Mouse (Mus musculus) urinary bladder, postnatal 36 days (tissue): Measurements from ENCODE around the gene Ptrhd1.
A peak's percentile ranks its signal among the peaks of the same experiment; 100 is the strongest.
"Not testable (repeated sequence)": the region's sequence is repeated elsewhere in the genome, so short reads cannot be mapped to it uniquely, and the experiment has no call there.

Experiments
- DNase-seq, 2 experiments: peaks; one replicate each; pipeline ENCODE4 v3.0.0; 2022; ENCODE audit warnings: low spot score in 2 of 2, mixed read lengths in 1 of 2

The Ptrhd1 gene

DNA sequence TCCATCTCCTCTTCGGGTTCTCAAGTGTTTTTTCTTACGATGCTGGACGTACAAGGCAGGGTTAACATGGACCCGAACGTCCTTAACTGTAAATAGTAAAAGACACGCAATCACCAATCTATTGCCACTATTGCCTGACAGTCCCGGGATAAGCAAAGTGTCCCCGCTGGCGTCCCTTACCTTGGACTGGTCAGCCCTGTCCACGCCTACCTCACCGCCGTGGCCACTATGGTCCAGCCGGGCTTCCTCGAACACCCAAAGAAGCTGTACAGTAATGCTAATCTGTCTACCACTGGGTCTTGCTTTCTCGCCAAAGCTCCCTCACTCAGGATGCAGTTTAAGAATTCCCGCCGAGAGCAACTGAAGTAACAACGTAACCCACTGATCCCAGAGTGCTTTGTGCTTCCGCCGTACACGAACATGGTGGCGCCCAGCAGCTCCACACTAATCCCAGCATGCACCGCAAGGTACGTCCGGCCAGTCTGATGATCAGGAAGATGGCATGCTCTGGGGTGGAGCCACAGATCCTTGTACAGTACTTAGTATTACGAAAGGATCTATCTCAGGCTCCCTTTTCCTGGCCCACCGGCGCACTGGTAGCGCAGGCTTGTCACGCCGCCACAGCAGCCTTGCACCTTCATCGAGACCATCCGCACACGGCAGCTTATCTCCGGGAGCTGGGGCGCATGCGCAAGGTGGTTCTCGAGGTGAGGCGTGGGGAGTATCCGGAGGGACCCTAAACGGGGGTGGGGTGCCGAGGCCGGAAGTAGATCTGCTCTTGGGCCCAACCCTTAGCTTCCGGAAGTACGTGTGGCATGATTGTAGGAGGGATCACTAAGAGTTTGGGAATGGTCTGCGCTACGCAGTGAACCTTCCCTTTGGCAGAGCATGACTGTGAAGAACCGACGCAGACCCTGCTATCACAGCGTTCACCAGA is at the start of gene Ptrhd1, which contains the start of gene Cenpo:
Gene Ptrhd1 (plus strand): TSS at position 456 of the 937 bp plus-strand sequence.
Gene Cenpo (minus strand): TSS at position 723 of the 937 bp plus-strand sequence.
- DNase-seq = peak; percentile 96 to 97

- no peak for DNase-seq
Observed at GRCm38 (mm10) chr12:4184648-4185047, 49.2 kb upstream of the Ptrhd1 start.

DNA sequence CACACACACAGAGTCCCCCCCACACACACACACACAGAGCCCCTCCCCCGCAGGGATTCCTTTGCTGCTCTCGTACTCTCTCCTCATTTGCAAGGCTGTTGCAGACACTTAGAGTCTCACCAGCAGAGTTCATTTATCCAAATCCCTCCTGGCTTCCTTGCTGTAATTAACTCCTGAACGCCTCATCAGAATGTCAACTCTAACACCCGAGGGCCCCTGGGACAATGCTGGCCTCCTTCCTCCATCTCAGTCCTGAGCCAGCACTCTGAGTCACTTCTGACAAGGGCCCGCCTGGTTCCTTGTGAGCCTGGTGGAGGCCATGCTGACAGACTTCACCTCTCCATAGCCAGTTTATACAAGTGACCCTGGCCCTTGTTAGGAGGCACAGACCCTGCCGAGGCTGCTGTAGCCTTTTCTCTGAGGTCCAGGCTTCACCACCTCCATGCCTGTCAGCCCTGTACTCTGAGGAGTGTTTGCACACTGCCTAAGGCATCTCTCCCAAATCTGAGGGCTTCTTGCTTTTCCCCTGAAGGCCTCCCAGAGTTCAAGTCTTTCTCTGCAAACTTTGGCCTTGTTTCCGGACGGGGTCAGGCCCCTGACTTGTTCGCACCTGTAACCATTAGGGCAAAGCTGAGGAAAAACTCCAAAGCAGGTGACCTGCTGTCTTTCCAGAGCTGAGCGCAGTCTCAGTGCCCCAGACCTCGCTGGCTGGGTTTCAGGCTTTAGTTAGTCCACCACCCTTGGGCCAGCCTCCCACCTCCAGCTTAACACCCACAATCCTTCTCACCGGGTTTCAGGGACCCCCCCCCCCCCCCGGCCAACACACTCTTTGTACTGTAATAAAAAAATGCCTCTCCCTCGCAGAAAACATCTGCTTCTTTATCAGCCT is 45.4 kb upstream of the Ptrhd1 start:
- peak; percentile 61 to 76 for DNase-seq

DNA sequence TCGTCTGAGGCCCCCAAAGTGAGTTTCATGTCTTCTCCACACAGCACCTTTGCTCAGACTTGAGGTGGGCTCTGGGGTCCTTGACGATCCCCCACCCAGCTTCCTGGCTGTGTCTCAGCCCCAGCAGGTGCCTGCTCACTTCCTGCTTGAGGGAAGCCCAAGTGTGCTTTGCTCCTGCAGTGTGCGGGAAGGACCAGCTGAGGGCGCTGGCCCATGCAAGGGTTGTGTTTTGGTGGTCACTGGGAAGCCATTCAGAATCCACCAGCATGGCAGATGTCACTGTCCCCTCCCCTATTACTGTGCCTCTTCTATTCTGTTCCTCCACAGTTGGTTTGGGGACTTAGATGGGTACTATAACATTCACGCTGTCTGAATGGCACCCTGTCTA is 44.8 kb upstream of the Ptrhd1 start:
- DNase-seq = no peak

- DNase-seq = no peak
Observed at GRCm38 (mm10) chr12:4192514-4192913, 41.3 kb upstream of the Ptrhd1 start.

DNA sequence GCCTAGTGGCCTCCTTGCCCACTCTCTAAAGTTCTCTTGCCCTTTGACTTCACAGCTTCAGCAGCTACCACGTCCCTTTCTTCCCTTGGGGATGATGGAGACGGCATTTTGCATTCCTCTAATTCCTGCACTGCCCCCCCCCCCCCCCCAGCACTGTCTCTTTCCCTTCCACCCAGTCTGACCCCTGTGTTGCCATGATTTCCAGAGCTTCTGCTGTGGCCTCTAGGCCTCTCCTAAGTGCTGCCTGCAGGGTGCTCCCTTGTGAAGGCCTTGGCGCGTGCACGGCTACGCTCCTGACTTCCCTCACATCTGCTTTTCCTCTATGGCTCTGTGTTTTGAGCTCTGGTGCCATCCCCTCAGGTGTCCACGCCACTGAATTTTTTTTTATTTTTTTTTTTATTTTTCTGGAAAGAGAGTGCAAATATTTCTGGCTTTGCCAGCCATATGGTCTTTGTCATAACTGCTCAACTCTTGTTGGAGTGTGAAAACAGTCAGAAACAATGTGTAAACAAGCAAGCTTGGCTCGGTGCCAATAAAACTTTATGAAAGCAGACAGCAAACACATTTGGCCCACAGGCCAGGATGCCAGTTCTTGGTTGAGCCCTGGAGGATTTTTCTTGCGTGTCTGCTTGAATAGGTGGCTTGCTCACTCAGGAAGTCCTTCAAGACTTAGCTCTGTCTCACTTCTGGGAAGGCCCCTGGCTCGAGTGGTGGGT is 40.6 kb upstream of the Ptrhd1 start:
- no peak for DNase-seq

DNA sequence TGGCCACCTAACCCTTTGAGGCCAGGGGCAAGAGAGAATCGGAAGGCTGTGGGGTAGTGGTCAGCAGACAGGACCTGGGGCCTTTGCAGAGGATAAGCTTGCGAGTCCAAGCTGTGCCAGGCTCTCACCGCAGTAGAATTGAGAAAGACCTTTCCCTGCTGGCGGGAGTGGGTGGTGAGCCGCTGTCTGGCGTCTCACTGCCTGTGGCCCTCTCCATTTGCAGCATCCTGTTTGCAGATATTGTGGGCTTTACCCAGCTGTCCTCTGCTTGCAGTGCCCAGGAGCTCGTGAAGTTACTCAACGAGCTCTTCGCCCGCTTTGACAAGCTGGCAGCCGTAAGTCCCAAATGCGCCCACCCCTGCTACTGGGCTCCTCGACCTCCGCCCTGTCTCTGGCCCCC is 39.2 kb upstream of the Ptrhd1 start:
- no peak for DNase-seq

- DNase-seq = no peak
Observed at GRCm38 (mm10) chr12:4198702-4199101, 35.1 kb upstream of the Ptrhd1 start.

DNA sequence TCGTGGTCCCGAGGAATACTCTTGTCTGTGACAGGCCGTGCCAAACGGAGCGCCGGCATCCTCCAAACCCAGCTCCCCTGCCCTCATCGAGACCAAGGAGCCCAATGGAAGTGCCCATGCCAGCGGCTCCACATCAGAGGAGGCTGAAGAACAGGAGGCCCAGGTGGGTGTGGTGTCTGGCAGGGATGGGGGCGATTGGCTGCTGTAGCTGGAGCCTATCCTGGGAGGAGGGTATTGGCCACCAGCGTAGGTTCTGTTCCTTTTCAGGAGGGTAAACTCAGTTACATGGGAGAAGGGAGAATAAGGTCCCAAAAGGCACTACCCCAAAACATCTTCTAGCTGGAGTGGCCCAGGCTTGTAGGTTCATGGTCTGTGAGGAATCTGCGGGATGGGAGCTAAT is 34.6 kb upstream of the Ptrhd1 start:
- DNase-seq = no peak

DNA sequence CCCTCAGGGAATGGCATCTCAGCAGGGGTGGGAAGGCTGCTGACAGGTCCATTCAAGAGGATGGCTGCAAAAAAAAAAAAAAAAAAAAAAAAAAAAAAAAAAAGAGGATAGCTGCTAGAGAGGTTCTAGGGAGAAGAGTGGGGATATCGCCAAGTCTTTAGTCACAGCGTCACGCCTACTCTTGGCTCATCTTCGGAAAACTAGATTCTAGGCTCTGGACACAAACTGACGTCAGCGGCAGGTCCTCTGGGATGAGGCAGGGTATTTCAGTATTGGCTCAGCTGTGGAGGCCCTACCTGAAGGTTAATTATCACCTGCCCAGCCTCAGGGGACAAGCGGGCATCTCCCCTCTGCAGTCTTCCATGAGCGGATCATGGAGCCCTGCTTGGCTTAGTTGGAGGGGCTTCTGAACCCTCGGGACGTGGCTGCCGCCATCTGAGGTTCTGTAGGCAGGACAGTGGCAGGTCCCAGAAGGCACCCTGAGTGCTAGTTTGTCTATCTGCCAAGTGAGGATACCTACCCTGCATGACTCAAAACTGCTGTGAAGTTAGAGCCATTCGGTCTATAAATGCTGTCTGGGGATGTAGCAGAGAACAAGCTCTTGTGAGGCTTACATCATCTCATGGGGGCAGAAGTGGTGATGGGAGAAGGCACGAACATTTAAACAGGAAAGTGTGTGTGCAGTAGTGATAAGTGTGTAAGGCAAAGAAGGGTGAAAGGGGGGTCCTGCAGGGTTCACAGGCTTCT is 32.2 kb upstream of the Ptrhd1 start:
- peak in 1 of 2 experiments; percentile 65 for DNase-seq

DNA sequence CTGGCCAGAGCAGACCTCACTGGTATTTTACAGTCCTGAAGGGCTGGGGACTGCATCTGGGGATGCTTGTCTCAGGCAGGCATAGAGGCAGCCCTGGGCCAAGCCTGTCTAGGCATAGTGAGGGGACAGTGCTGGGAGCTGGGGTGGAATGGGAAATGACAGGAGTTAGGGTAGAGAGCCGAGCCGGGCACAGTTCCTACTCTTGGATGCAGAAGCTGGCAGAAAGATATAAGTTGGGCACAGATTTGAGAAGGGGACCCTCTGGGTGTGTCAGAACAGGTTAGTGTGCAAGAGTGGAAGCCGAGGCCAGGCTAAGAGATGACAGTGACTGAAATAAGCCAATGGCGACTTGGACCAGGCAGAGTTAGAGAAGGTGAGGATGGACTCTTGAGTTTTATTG is 31.6 kb upstream of the Ptrhd1 start:
- DNase-seq = no peak

DNA sequence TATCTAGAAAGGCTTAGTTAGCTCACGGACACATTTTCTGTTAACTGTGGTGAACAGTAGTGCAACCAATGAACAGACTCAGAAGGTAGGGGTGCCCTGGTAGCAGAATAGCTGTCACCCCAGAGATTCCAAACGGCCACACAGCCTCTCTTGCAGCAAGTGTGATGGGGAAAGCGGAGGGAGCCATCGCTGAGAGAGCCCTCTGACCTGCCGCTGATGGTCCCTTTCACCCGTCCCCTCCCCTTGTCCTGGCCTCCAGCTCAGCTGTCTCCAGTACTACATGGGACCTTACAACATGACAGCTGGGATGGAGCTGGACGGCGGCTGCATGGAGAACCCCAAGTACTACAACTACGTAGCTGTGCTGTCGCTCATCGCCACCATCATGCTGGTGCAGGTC is 27.7 kb upstream of the Ptrhd1 start:
- no peak for DNase-seq

DNA sequence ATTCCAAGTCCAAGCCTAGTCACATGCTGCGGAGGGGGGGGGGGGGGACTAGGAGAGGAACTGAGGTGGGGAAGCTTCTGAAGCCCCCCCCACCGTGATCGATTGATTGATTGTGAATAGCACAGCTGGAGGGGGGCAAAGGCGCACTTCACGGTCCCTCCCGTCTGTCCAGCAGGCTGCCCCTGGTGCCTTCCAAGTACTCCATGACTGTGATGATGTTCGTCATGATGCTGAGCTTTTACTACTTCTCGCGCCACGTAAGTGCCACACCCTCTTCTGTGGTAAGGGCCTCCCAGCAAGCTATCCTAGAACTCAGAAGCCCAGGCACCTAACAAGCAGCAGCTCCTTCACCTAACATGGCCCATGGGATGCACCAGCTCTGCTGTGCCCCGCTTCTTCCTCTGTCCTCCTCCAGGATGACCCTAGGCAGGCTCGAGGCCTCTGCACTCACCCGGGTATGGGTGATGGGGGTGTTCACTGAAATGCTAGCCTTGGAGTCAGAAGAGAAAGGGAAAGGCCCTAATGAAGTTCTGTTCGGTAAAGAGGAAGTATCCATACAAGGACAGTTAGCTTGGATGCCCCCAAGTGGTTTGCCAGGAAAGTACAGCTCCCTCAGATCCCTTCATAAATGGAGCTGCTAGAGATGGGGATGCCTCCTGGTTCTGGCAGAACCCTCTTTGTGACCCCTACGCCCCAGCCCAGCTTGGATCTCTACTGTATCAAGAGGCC is 25.3 kb upstream of the Ptrhd1 start:
- DNase-seq = peak; percentile 55 to 56

GRCm38 (mm10) chr12:4209196-4209595 is 24.6 kb upstream of the Ptrhd1 start:
- no peak for DNase-seq

- no peak for DNase-seq
Observed at GRCm38 (mm10) chr12:4211174-4211573, 22.7 kb upstream of the Ptrhd1 start.

DNA sequence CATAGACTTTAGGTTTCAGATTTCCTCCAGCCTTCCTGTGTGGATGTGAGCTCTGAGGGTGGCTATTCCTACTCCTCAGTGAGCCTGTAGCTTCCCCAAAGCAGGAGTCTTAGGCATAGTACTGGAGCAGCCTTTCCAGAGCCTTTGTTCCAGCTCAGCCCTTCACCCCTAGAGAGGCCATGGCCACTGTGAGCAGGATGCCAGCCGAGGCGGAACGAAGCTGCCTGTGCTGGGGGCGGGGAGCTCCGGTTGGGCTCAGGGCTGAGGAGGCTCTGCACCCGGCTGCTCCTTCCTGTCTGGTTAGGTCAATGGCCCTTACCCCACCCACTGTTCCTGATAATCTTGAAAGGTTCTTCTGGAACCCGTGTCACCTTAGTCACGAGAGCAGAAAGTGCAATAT is 20.9 kb upstream of the Ptrhd1 start:
- no peak for DNase-seq

DNA sequence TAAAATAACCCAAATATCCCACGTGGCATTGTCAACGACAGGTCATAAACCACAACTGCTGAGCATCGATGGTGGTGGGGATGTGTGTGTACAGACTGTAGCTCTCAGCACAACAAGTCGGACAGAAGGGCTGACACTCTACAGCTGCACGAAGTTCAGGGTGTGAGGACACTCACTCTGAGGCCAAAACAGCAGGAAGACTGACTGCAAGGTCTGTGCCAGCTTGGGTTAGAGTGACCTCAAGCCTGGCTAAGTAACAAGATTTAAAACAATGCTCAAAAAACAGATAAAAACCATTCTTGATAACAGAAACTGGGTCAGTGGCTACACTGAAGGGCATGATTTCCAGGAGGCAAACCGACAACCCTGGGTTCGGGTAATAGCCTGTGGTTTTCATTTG is 3.7 kb upstream of the Ptrhd1 start:
- DNase-seq = no peak

GRCm38 (mm10) chr12:4232777-4233176 is 1.1 kb upstream of the Ptrhd1 start:
- DNase-seq = no peak

GRCm38 (mm10) chr12:4237481-4237880 is 3.7 kb downstream of the Ptrhd1 start:
- no peak for DNase-seq

- DNase-seq = not testable (repeated sequence)
Observed at GRCm38 (mm10) chr12:4240281-4240680, 6.5 kb downstream of the Ptrhd1 start.
